Mouse (Mus musculus): ENCODE results near the gene Kcnj14. TPM values are rescaled to one million over a fixed set of nuclear protein-coding genes. Genes with fewer than 3 reads are reported as not detected.

The Kcnj14 gene
- total and polyA plus RNA-seq, 3 experiments = 0.39 to 1.3 TPM; not detected in 1

DNA sequence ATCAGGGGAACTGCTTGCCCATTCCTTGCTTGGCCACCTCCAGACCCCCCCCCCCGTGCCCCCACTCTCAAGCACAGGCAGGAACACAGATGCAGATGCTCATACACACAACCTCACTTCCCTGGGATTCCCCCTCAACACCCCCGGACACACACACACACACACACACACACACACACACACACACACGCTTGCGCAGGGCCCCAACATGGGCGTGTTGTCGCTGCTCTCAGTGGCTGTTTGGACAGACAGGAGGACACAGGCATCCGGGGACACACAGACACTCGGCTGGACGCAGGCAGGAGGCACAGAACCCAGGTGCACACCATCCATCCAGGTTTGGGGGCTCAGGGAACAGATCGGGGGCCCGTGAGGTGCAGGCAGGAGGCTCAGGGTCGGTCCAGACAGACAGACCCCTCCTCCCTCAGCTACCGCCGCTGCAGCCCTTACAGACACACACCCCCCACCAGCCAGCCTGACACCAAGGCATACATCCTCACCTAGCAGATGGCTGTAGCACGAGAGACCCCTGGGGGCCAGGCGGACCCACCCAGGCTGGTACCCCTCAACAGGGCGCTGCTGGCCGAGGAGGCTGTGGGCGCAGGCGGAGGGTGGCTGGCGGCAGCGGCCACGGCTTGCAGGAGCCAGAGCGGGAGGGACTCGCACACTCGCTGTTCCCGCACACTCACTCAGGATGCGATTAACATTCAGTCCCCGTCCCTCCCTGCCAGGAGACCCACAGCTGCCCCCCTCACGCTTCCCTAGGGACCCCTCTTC is 45.9 kb upstream of the Kcnj14 start:
- DNase-seq (ENCODE audit: low read depth, low spot score) = no peak
- H3K9ac ChIP-seq (ENCODE audit: control insufficient read depth, low read depth, low read length, poor library complexity, severe bottlenecking) = no peak overlapping the region
- H3K79me2 ChIP-seq (ENCODE audit: control insufficient read depth, insufficient read depth, low read length, poor library complexity) = peaks cover 12% of the 10 kb centered on the region
- H3K4me1 ChIP-seq (ENCODE audit: control insufficient read depth in 1 of 2, insufficient read depth in 2 of 2, low read length in 2 of 2) = peaks cover 5 to 13% of the 10 kb centered on the region in 2 experiments; a peak in 3 of 4 replicates
- no peaks in the 10 kb centered on the region for H3K9me3 ChIP-seq (replicated peaks; ENCODE audit: insufficient read depth, low read length)
- peaks cover 0 to 3% of the 10 kb centered on the region in 2 experiments; a peak in 1 of 4 replicates for H3K36me3 ChIP-seq (ENCODE audit: control insufficient read depth in 1 of 2, insufficient read depth in 2 of 2, low read length in 2 of 2)
- TF ChIP-seq HCFC1 (IDR thresholded peaks at IDR 0.05; ENCODE audit: low read depth, low read length) (no peak), ZC3H11A (IDR thresholded peaks at IDR 0.05; ENCODE audit: low read depth, low read length) (no peak), MXI1 (IDR thresholded peaks at IDR 0.05; ENCODE audit: low read depth, low read length) (no peak), CHD2 (IDR thresholded peaks at IDR 0.05; ENCODE audit: low read length) (no peak), MEF2A (IDR thresholded peaks at IDR 0.05; ENCODE audit: extremely low read depth, insufficient replicate concordance, low read depth, low read length, poor library complexity, severe bottlenecking) (no peak), NRF1 (IDR thresholded peaks at IDR 0.05; ENCODE audit: insufficient read depth, low read depth, low read length, poor library complexity, severe bottlenecking) (no peak), CTCF (IDR thresholded peaks at IDR 0.05 in 2 of 3, conservative IDR thresholded peaks at IDR 0.05 in 1 of 3; ENCODE audit: control insufficient read depth in 1 of 3, insufficient read depth in 1 of 3, low read depth in 2 of 3, low read length in 3 of 3, poor library complexity in 1 of 3, severe bottlenecking in 1 of 3) (no peak), GABPA (IDR thresholded peaks at IDR 0.05; ENCODE audit: low read depth, low read length) (no peak), SIN3A (IDR thresholded peaks at IDR 0.05; ENCODE audit: low read length) (no peak), JUND (IDR thresholded peaks at IDR 0.05; ENCODE audit: low read depth, low read length) (no peak), SMC3 (IDR thresholded peaks at IDR 0.05; ENCODE audit: low read depth, low read length) (no peak), TCF12 (IDR thresholded peaks at IDR 0.05; ENCODE audit: low read depth, low read length) (no peak), MAFK (IDR thresholded peaks at IDR 0.05; ENCODE audit: borderline replicate concordance, low read depth, low read length) (no peak), RCOR1 (IDR thresholded peaks at IDR 0.05; ENCODE audit: low read depth, low read length) (no peak), E2F4 (IDR thresholded peaks at IDR 0.05; ENCODE audit: borderline replicate concordance, low read depth, low read length) (no peak), ZMIZ1 (IDR thresholded peaks at IDR 0.05; ENCODE audit: low read depth, low read length) (no peak), ETS1 (IDR thresholded peaks at IDR 0.05; ENCODE audit: low read depth, low read length) (no peak)
- H3K4me3 ChIP-seq (ENCODE audit: control insufficient read depth in 1 of 2, insufficient read depth in 1 of 2, low read depth in 2 of 2, low read length in 2 of 2) = no peak overlapping the region
- H3K27ac ChIP-seq (ENCODE audit: control insufficient read depth, low read depth, low read length) = no peak overlapping the region
- H3K27me3 ChIP-seq (ENCODE audit: control insufficient read depth in 1 of 2, insufficient read depth in 2 of 2, low read length in 2 of 2) = no peaks in the 10 kb centered on the region; a peak in 1 of 4 replicates

DNA sequence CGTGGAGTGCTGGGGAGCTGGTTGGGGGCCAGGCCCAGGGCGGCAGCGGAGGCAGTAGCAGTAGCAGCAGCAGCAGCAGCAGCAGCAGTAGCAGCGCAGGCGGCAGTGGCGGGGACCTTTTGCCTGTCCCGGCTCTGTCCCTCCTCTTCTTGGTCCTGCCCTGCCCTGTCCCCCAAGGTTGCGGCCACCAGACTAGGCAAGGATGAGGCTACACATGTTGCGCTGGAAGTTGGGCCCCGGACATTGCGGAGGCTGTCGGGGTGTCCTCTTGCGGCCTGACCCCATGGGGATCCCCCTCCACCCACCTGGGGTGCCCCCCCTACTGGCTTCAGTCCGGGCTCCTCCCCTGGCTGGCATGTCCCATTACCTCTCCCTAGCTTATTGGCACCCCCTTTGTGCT is 45.2 kb upstream of the Kcnj14 start:
- no peaks in the 10 kb centered on the region; a peak in 1 of 4 replicates for H3K27me3 ChIP-seq (ENCODE audit: control insufficient read depth in 1 of 2, insufficient read depth in 2 of 2, low read length in 2 of 2)
- H3K79me2 ChIP-seq (ENCODE audit: control insufficient read depth, insufficient read depth, low read length, poor library complexity) = peaks cover 12% of the 10 kb centered on the region
- peaks cover 5 to 18% of the 10 kb centered on the region in 2 experiments; a peak in 3 of 4 replicates for H3K4me1 ChIP-seq (ENCODE audit: control insufficient read depth in 1 of 2, insufficient read depth in 2 of 2, low read length in 2 of 2)
- no peaks in the 10 kb centered on the region for H3K9me3 ChIP-seq (replicated peaks; ENCODE audit: insufficient read depth, low read length)
- H3K9ac ChIP-seq (ENCODE audit: control insufficient read depth, low read depth, low read length, poor library complexity, severe bottlenecking) = no peak overlapping the region
- H3K27ac ChIP-seq (ENCODE audit: control insufficient read depth, low read depth, low read length) = no peak overlapping the region
- TF ChIP-seq JUND (IDR thresholded peaks at IDR 0.05; ENCODE audit: low read depth, low read length) = no peak
- TF ChIP-seq SIN3A (IDR thresholded peaks at IDR 0.05; ENCODE audit: low read length) = no peak
- TF ChIP-seq ETS1 (IDR thresholded peaks at IDR 0.05; ENCODE audit: low read depth, low read length) = no peak
- no peak for TF ChIP-seq CHD1 (IDR thresholded peaks at IDR 0.05; ENCODE audit: low read depth, low read length)
- no peak for TF ChIP-seq NELFE (IDR thresholded peaks at IDR 0.05; ENCODE audit: low read depth, low read length)
- TF ChIP-seq ZMIZ1 (IDR thresholded peaks at IDR 0.05; ENCODE audit: low read depth, low read length) = no peak
- TF ChIP-seq SMC3 (IDR thresholded peaks at IDR 0.05; ENCODE audit: low read depth, low read length) = no peak
- no peak for DNase-seq (ENCODE audit: low read depth, low spot score)
- peaks cover 0 to 7% of the 10 kb centered on the region in 2 experiments; a peak in 1 of 4 replicates for H3K36me3 ChIP-seq (ENCODE audit: control insufficient read depth in 1 of 2, insufficient read depth in 2 of 2, low read length in 2 of 2)
- no peak overlapping the region for H3K4me3 ChIP-seq (ENCODE audit: control insufficient read depth in 1 of 2, insufficient read depth in 1 of 2, low read depth in 2 of 2, low read length in 2 of 2)
